Mouse (Mus musculus) testis, adult 2 months (tissue): ENCODE measurements around the gene Asb18.

ENCODE experiments used
- CTCF ChIP-seq: fragments of 200-500 bp; IDR thresholded peaks from 2 replicates; pipeline ENCODE4 v1.5.1; 2012; ENCODE audit warnings: low read depth, mild to moderate bottlenecking, inconsistent platforms, low read length, moderate library complexity; ENCODE audit not compliant: control insufficient read depth, insufficient read depth, insufficient replicate concordance
- POLR2A ChIP-seq: fragments of 200-500 bp; IDR thresholded peaks from 2 replicates; pipeline ENCODE4 v1.6.1; 2012; ENCODE audit warnings: low read depth, mild to moderate bottlenecking, inconsistent platforms, low read length, moderate library complexity; ENCODE audit not compliant: control insufficient read depth

DNA sequence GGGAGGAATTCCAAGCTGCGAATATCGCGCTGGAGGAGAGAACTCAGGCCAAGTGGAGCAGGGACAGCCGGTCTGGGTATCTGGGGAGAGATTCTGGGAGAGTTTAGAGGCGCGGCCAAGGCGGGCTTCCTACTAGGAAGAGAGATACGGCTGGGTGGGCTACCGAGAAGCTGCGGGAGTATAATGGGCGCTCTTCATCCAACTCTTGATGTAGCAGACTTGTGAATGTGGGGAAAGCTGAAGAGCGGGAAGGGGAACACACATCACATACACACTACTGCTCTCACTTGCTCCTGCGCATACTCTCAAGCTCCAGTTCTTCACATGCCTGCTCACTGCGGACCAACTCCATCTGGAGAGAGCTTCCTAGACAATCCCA, 90.8 kb downstream of the Asb18 start:
- TF ChIP-seq CTCF, result no peak
- no peak for TF ChIP-seq POLR2A
